Mouse (Mus musculus) small intestine, adult 2 months (tissue): ENCODE data around the gene Eef2. TPM values are rescaled to one million over a fixed set of nuclear protein-coding genes. Genes with fewer than 3 reads are reported as not detected.
"Not testable (repeated sequence)": the region's sequence is repeated elsewhere in the genome, so short reads cannot be mapped to it uniquely, and the experiment has no call there.

Experiments used
- H3K27ac ChIP-seq: fragments of 200-500 bp; 2 replicates; pipeline ENCODE4 v1.5.1; 2012; ENCODE audit warnings: low read depth, low read length, control low read depth, inconsistent platforms; ENCODE audit not compliant: insufficient read depth
- H3K27me3 ChIP-seq: fragments of 200-500 bp; 2 replicates; pipeline ENCODE4 v1.6.1; 2012; ENCODE audit warnings: mild to moderate bottlenecking, moderate library complexity, low read length, inconsistent platforms; ENCODE audit not compliant: control insufficient read depth, insufficient read depth
- H3K36me3 ChIP-seq: fragments of 200-500 bp; 2 replicates; pipeline ENCODE4 v1.6.1; 2012; ENCODE audit warnings: mild to moderate bottlenecking, low read length, control low read depth, inconsistent platforms; ENCODE audit not compliant: control insufficient read depth, insufficient read depth
- H3K4me1 ChIP-seq: fragments of 200-500 bp; 2 replicates; pipeline ENCODE4 v1.6.1; 2012; ENCODE audit warnings: low read length, inconsistent platforms, mixed read lengths; ENCODE audit not compliant: control insufficient read depth, insufficient read depth, insufficient read length
- H3K4me3 ChIP-seq: fragments of 200-500 bp; 2 replicates; pipeline ENCODE4 v1.5.1; 2012; ENCODE audit warnings: low read depth, mild to moderate bottlenecking, control low read depth, inconsistent platforms, low read length, moderate library complexity
- CTCF ChIP-seq: fragments of 200-500 bp; IDR thresholded peaks from 2 replicates; pipeline ENCODE4 v1.5.1; 2012; ENCODE audit warnings: low read depth, mild to moderate bottlenecking, control low read depth, inconsistent platforms, low read length, moderate library complexity, mixed read lengths; ENCODE audit not compliant: insufficient replicate concordance, insufficient read length; ENCODE audit errors: extremely low read depth
- POLR2A ChIP-seq: fragments of 200-500 bp; IDR thresholded peaks from 2 replicates; pipeline ENCODE4 v1.6.1; 2012; ENCODE audit warnings: low read depth, mild to moderate bottlenecking, control low read depth, inconsistent platforms, low read length, moderate library complexity
- WGBS: fragments of 180-500 bp; shearing (Covaris S2); methylation state at CpG from one replicate; pipeline ENCODE4 v1.1.7; 2018; 5-methylcytosine and 5-hydroxymethylcytosine counted together
- polyA plus RNA-seq: library from polyadenylated mRNA; depleted of rRNA; stranded (reverse); fragments of >200 nt; gene quantifications from 2 replicates; pipeline ENCODE4 v1.2.3, GENCODE M21; 2012; rRNA removed

Gene Eef2
- polyA plus RNA-seq, 1 experiment, result 1,606 TPM

DNA sequence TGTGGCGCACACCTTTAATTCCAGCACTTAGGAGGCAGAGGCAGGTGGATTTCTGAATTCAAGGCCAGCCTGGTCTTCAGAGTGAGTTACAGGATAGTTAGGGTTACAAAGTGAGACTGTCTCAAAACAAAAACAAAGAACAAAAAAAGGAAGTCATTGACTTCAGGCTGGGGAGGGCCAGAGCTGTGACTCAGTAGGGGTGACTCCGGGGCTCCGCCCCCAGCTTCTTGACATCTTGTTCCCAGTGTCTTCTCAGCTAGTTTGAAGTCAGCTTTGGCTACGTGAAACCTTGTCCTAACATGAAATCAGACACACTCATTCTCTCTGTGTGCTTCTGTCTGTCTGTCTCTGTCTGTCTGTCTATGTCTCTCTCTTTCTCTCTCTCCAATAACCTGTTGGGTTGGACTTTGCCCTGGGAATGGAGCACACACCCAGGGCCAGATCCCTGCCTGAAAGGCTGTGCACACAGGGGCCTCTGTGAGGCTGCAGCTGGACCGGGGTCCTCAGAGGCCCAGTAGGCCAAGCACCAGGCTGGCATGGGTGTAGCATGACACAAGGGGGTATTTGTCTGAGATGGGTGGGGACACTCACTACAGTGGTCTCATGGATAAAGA is 45.1 kb downstream of the Eef2 start:
- 52% methylated on average over 5 of the region's 5 CpGs for WGBS
- Histone ChIP-seq H3K36me3 (no peaks in the 10 kb centered on the region), H3K27ac (peak overlapping the region; percentile 42; the same call in 1 of the 2 replicates), H3K4me3 (no peak overlapping the region), H3K4me1 (peaks cover 9% of the 10 kb centered on the region), H3K27me3 (no peaks in the 10 kb centered on the region)
- no peak for TF ChIP-seq POLR2A
- TF ChIP-seq CTCF, result no peak

DNA sequence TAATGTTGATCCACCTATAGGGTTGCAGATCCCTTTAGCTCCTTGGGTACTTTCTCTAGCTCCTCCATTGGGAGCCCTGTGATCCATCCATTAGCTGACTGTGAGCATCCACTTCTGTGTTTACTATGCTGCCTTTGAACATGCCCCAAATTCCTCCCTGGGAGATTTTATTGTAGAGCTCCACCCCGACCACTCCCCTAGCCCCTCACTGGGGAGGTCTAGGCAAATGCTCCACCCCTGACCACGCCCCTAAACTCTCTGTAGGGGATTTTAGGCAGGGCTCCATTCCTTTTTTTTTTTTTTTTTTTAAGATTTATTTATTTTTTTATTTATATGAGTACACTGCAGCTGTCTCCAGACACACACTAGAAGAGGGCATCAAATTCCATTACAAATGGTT is 47.3 kb downstream of the Eef2 start:
- not testable (repeated sequence) for H3K4me3 ChIP-seq, H3K27ac ChIP-seq, H3K27me3 ChIP-seq, H3K36me3 ChIP-seq, H3K4me1 ChIP-seq
- 61% methylated on average over 2 of the region's 2 CpGs for WGBS

DNA sequence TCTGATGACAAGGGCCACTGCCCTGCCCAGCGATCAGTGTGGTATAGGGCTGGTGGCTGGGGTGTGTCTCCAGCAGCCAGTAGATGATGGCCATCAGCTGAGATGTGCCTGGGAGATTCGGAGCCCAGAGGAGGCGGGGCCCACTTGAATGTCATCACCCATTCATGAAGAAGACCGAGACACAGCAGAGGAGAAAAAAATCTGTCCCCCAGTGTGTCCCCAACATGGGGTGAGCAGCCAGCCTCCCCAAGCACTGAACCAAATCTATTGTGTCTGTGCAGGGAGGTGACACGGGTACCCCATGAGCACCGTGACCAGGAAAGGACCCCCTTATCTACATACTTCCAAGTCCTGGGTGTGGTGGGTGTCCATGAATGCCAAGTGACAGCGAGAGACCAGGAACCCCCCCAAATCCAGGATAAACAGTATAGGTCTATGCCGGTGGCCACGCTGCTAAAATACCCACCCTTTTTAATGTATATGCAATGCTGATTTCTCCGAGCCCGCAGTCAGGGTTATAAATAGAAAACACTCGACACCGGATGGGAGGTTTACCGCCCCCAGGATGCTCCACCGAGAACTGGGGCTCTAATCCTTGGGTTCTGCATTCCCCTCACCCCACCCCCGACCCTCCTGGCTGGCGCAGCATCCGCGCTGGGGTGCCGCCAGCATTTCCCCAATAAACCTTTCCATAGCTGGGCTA is 53.5 kb downstream of the Eef2 start:
- WGBS, result 26% methylated on average over 20 of the region's 20 CpGs
- Histone ChIP-seq H3K27ac (no peak overlapping the region), H3K36me3 (no peaks in the 10 kb centered on the region), H3K27me3 (0 out of 2 replicates have a peak, but pooled peaks cover 5% of the 10 kb centered on the region), H3K4me3 (peak overlapping the region; percentile 20), H3K4me1 (peaks cover 12% of the 10 kb centered on the region)
- TF ChIP-seq POLR2A (no peak), CTCF (no peak)

DNA sequence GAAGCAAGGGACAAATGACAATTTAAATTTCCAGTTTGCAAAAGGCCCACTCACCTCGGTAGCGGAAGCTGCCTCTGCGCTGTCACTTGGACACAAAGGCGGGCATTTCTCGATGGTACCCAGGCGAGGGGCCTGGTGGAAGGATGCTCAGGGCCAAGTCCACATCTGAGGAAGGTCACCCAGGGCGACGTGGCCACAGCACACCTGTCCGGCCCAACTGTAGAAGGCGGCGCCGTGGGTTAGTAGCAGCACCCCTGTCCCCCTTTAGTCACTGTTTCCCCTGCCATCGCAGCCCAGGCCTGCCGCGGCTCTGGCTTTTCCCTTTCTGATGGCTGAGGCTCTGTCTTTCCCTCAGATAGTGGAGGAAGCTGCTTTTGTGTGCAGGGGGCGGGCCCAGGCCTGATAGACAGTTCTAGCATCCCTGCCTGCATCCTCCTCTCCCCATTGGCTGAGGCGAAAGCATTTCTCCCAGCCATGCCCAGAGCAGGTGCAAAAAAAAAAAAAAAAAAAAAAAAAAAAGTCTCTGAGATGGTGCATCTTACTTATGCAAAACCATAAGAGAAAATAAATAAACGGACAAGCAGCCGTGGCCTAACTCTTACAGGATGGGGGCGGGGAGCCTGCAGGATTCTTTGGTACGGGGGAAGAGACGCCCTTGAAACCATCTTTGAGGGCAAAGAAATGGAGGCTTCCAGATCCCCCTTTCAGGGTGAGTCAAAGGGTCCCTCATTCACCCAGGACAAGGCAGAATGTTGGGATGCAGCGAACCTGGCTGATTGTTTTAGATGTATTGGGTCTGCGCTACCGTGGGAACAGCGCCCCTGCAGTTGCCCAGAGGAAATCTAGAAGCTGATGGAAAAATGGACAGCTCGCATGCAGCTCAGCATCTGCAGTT is 54.3 kb downstream of the Eef2 start, which contains the start of gene Atcay:
Gene Atcay, minus strand, starts transcription at position 396 of the 895 bp plus-strand sequence.
- H3K4me3 ChIP-seq, result peak within 1 kb of the TSS; percentile 20
- H3K36me3 ChIP-seq, result 0 out of 2 replicates have a peak, but pooled peaks cover under 1% of the 10 kb centered on the region
- H3K27me3 ChIP-seq, result 0 out of 2 replicates have a peak, but pooled peaks cover 5% of the 10 kb centered on the region
- WGBS, result 27% methylated on average over 27 of the region's 27 CpGs
- TF ChIP-seq CTCF (peak; percentile 57; the same call in 1 of the 2 replicates), POLR2A (no peak)
- H3K27ac ChIP-seq, result no peak within 1 kb of the TSS
- peaks cover 16% of the 10 kb centered on the region for H3K4me1 ChIP-seq

DNA sequence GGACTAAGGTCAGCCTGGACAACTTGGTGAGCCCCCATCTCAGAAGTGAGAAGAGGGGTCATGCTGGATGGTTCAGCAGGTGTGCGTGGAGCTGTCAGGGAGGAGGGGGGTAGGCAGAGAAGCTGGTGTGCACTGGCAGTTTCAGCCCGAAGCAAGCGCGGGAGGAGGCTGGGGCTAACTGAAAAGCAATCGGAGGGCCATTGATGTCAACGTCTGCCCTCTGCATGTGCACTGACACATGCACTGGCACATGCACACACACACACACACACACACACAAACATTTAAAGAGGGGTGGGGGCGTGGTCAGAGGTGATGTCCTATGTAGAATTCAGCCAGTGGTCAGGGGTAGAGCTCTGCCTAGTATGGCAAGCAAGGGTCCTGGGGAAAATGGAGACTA is 55.0 kb downstream of the Eef2 start:
- 67% methylated on average over 7 of the region's 7 CpGs for WGBS
- H3K4me1 ChIP-seq, result peaks cover 16% of the 10 kb centered on the region
- 0 out of 2 replicates have a peak, but pooled peaks cover 2% of the 10 kb centered on the region for H3K36me3 ChIP-seq
- no peak for TF ChIP-seq POLR2A
- no peak for TF ChIP-seq CTCF
- H3K27me3 ChIP-seq, result 0 out of 2 replicates have a peak, but pooled peaks cover 5% of the 10 kb centered on the region
- H3K27ac ChIP-seq, result no peak overlapping the region
- H3K4me3 ChIP-seq, result no peak overlapping the region

Other genes with a start within 250 kb of the Eef2 start
- 16.2 and 29.7 TPM in 2 replicates for gene Gadd45b, start 246.6 kb upstream of the Eef2 start, polyA plus RNA-seq
- gene Gng7, start 161.7 kb upstream of the Eef2 start, polyA plus RNA-seq, result 0.44 and 0.74 TPM in 2 replicates
- gene Diras1, start 151.0 kb upstream of the Eef2 start, polyA plus RNA-seq, result 0.32 and 0.38 TPM in 2 replicates
- gene Slc39a3, start 139.2 kb upstream of the Eef2 start, polyA plus RNA-seq, result 19.3 and 31.6 TPM in 2 replicates
- gene Sgta, start 116.5 kb upstream of the Eef2 start, polyA plus RNA-seq, result 116 and 222 TPM in 2 replicates
- 26.5 and 33.3 TPM in 2 replicates for gene Thop1, start 106.6 kb upstream of the Eef2 start, polyA plus RNA-seq
- 163 and 498 TPM in 2 replicates for gene Creb3l3, start 77.8 kb upstream of the Eef2 start, polyA plus RNA-seq
- gene Map2k2, start 70.7 kb upstream of the Eef2 start, polyA plus RNA-seq, result 214 and 554 TPM in 2 replicates
- 94.8 and 187 TPM in 2 replicates for gene Zbtb7a, start 41.4 kb upstream of the Eef2 start, polyA plus RNA-seq
- gene Pias4, start 8.7 kb upstream of the Eef2 start, polyA plus RNA-seq, result 29.1 and 53.3 TPM in 2 replicates
- 102 and 228 TPM in 2 replicates for gene Dapk3, start 6.4 kb downstream of the Eef2 start, polyA plus RNA-seq
- gene 4930442H23Rik, start 7.2 kb downstream of the Eef2 start, polyA plus RNA-seq, result not detected in 2 replicates
- gene Nmrk2, start 25.4 kb downstream of the Eef2 start, polyA plus RNA-seq, result not detected in 2 replicates
- 0.53 and 0.60 TPM in 2 replicates for gene Atcay, start 54.2 kb downstream of the Eef2 start, polyA plus RNA-seq
- 4.9 and 14.2 TPM in 2 replicates for gene Zfr2, start 56.5 kb downstream of the Eef2 start, polyA plus RNA-seq
- gene Matk, start 76.3 kb downstream of the Eef2 start, polyA plus RNA-seq, result 6.8 and 13.0 TPM in 2 replicates
- 104 and 169 TPM in 2 replicates for gene Mrpl54, start 90.3 kb downstream of the Eef2 start, polyA plus RNA-seq
- gene Apba3, start 90.3 kb downstream of the Eef2 start, polyA plus RNA-seq, result 100 and 207 TPM in 2 replicates
- gene Tjp3, start 115.0 kb downstream of the Eef2 start, polyA plus RNA-seq, result 124 and 239 TPM in 2 replicates
- gene Pip5k1c, start 116.3 kb downstream of the Eef2 start, polyA plus RNA-seq, result 26.1 and 50.8 TPM in 2 replicates
- 16.6 and 29.2 TPM in 2 replicates for gene Cactin, start 144.5 kb downstream of the Eef2 start, polyA plus RNA-seq
- gene Tbxa2r, start 152.1 kb downstream of the Eef2 start, polyA plus RNA-seq, result 10.0 and 10.2 TPM in 2 replicates
- gene Gipc3, start 166.6 kb downstream of the Eef2 start, polyA plus RNA-seq, result 0.67 and 1.2 TPM in 2 replicates
- gene Hmg20b, start 173.8 kb downstream of the Eef2 start, polyA plus RNA-seq, result 86.8 and 196 TPM in 2 replicates
- gene Mfsd12, start 180.9 kb downstream of the Eef2 start, polyA plus RNA-seq, result 14.6 and 22.7 TPM in 2 replicates
- 7.4 and 20.5 TPM in 2 replicates for gene 4930404N11Rik, start 189.2 kb downstream of the Eef2 start, polyA plus RNA-seq
- gene Fzr1, start 201.9 kb downstream of the Eef2 start, polyA plus RNA-seq, result 70.5 and 132 TPM in 2 replicates
- 86.8 and 113 TPM in 2 replicates for gene Dohh, start 207.8 kb downstream of the Eef2 start, polyA plus RNA-seq
- 1.8 and 4.8 TPM in 2 replicates for gene Gm48551, start 207.8 kb downstream of the Eef2 start, polyA plus RNA-seq
- 2.9 and 5.0 TPM in 2 replicates for gene Gm48552, start 212.4 kb downstream of the Eef2 start, polyA plus RNA-seq
- gene Smim24, start 216.4 kb downstream of the Eef2 start, polyA plus RNA-seq, result 2,702 and 6,898 TPM in 2 replicates